Mouse (Mus musculus) adrenal gland, adult (tissue): ENCODE results near the gene Shank3.

Source experiments
- DNase-seq, 2 experiments: peaks; one replicate each; pipeline ENCODE4 v3.0.0; 2022 to 2023; ENCODE audit warnings: low spot score in 1 of 2; ENCODE audit not compliant: inconsistent age in 2 of 2

The Shank3 gene

DNA sequence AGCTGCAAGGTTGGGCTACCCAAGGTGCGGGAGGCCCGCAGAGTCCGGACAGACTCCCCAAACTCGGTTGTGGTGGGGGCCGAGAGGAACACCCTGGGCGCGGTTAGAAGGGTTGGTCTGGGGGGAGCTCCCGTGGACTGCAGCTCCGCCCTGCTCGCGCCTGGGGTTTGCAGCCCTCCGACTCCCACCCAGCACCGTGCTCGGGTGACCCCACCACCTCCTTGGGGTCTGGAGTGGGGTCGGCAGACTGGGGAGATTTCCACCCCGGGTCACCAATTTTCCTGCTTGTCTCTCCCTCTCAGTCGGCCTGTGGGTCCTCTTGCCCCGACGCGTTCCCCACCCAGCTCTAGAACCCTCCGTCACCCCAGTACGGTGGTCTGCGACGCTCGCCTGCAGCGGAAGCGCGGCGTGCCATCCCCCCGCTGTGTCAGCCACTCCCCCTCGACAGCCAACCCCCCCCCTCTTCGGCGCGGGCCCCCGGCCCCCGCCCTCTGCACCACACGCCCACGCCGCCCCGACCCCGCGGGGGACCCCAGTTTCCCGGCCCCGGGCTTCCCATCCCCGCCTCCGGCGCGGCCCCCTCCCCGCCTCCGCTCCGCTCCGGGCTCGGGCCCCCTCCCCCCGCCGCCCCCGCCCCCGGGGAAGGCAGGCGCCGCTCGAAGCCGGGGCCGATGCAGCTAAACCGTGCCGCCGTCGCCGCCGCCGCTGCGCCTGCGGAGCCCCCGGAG is at the start of gene Shank3:
Gene Shank3, plus strand, starts transcription at position 663 of the 728 bp plus-strand sequence.
- DNase-seq, result peak; percentile 29 to 43

DNA sequence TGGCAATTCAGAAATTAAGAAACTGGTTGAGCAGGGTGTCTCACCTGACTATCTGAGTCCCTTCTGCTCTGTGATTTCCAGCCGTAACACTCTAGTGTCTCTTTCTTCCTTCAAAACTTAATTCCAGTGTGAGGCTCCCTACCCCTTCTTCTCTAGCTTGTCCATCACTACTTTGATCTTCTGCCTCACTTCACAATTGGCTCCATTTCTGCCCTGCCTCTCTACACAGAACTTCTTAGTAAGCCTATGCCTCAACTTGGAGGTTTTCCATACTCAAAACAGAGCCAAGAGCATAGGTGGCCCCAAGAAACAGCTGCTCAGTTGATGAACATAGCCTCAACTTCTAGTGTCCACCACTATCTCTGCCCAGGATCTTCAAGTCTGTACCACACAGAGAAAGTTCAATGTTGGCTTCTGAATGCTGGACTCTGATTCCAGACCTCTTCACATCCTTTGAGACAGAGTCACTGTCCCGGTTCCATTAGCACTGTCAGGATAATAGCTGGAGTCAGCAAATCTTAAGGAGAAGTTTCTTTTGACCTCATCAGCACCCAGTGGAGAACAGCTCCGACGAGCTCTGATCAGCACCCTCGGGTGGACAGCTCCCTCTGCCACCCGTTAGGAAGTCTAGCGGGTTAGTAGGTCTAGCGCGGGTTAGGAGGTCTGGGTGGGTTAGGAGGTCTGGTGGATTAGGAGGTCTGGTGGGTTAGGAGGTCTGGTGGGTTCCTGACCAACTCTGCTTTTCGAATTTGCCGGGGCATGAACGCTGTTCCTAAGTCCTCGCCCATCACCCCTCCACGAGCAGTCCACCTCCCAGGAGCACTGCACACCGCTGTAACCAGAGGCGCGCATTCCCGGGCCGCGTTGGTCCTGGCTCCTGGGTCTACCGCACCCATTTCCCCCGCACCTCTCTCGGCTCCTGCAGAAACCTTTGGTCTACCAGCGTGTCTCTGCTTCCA is 46.2 kb upstream of the Shank3 start:
- peak; percentile 51 to 89 for DNase-seq

- peak in 1 of 2 experiments; percentile 40 for DNase-seq
Measured at GRCm38 (mm10) chr15:89453865-89454478, 45.5 kb upstream of the Shank3 start, which contains the start of gene Mapk8ip2. Gene Mapk8ip2 (plus strand): TSS chr15:89453913.

GRCm38 (mm10) chr15:89454857-89455256 is 44.6 kb upstream of the Shank3 start:
- DNase-seq, result no peak

GRCm38 (mm10) chr15:89455642-89456041 is 43.8 kb upstream of the Shank3 start:
- DNase-seq, result no peak

DNA sequence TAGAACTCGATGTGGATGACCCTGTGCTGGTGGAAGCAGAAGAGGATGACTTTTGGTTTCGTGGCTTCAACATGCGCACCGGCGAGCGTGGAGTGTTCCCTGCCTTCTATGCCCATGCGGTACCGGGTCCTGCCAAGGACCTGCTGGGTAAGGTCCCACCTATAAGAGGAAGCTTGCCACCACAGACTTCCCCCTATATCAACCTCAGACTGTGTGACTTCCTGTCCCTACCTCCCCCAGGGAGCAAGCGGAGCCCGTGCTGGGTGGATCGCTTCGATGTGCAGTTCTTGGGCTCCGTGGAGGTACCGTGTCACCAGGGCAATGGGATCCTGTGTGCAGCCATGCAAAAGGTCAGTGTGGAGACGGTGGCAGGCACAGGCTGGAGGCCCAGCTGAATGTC is 40.5 kb upstream of the Shank3 start:
- DNase-seq, result no peak

DNA sequence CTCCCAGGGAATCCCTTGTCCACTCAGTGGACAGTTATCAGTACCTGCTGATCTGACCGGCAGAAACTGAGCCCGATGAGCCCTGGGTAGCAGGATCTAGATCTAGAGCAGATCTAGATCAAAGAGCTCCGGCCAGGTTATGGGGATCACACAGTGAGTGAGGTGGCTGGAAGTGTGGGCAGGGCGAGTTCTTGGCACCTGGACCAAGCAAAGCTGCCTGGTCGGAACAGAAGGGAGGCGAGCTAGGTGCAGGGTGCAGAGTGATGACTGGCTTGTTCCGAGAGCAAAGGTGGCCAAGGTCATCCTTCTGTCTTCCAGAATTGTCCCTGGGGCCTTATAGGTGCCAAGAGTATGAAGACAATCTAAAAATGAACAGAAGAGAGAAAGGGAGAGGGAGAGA is 39.6 kb upstream of the Shank3 start:
- no peak for DNase-seq

GRCm38 (mm10) chr15:89460298-89460697 is 39.1 kb upstream of the Shank3 start:
- no peak for DNase-seq

GRCm38 (mm10) chr15:89461321-89461720 is 38.1 kb upstream of the Shank3 start:
- DNase-seq, result no peak

DNA sequence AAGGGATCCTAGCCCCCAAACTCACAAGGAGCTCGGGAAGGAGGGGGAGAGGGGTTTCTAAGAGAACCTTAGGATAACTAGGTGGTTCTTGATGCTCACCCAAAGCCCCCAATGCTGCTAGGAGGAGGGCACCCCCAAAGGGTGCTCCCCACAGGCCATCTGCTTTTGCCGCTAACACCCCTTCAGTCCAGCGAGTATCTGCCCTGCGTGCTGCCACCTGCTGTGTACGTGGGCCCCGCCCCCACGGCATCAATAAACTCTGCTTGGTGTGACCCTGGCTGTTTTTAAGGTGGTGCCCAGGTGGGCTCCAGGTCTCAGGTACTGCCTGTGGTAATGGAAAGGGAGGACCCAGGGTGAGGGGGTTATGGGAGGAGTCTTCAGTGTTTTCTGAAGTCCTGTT is 37.2 kb upstream of the Shank3 start:
- DNase-seq, result no peak

DNA sequence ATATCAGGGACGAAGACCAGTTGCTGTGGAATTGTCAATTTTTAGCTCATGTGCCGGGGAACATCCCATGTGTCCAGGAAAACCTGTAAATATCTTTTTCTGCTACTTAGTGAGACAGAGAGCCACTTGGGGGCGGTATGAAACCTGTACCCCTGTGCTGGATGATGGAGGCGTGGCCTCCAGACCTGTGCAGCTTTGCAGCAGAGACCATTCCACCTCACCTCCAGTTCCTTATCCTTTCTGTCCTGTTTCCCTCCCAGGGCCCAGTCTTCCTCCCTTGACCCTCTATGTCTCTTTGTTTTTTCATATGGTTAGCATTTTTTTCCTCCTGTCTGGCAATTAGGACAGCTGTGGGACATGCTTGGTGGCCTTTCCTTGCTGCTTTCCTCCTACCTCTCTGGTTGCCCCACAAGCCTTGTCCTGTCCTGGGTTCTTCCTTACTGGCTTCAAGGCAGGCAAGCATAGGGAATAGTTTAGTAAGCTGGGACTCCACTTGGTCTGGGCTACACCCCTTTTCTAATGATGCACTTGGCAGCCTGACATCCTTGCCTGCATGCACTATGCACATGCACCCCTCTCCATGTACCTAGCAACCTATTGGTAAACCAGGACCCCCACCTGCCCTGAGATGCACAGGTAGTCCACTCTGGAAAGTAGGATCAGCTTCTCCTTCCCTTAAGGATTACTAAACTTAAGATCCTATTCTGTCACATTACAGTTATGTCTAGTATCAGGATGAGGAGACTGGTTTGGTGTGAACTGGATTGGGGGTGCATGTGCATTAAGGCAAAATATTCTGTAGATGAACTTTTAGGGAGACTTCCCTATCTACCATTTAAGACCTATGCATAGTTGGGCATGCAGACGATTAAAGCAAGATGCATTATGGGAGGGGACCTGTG is 35.8 kb upstream of the Shank3 start:
- DNase-seq, result peak in 1 of 2 experiments; percentile 40

- no peak for DNase-seq
Measured at GRCm38 (mm10) chr15:89465052-89465451, 34.4 kb upstream of the Shank3 start.

- DNase-seq, result peak in 1 of 2 experiments; percentile 63
Measured at GRCm38 (mm10) chr15:89468577-89468976, 30.8 kb upstream of the Shank3 start.

DNA sequence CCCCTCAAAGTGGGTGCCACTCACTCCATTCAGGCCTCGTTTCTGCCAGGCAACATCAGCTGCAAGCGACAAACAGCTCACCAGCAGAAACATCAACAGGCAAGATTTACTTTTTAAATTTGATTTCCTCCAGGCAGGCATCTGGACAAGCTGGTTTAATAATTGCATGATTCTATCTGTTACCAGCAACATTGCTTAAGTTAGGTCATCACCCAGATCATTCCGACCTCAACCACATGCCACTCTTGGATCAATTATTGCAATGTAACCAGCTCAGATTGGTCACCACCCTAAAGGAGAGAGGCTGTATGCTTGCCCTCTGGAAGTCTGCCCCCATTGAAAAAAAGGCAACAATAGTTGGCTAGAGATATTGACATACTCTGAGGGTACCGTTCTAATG is 27.9 kb upstream of the Shank3 start:
- no peak for DNase-seq

GRCm38 (mm10) chr15:89473370-89473769 is 26.1 kb upstream of the Shank3 start:
- DNase-seq, result no peak

GRCm38 (mm10) chr15:89473921-89474320 is 25.5 kb upstream of the Shank3 start:
- DNase-seq, result no peak

DNA sequence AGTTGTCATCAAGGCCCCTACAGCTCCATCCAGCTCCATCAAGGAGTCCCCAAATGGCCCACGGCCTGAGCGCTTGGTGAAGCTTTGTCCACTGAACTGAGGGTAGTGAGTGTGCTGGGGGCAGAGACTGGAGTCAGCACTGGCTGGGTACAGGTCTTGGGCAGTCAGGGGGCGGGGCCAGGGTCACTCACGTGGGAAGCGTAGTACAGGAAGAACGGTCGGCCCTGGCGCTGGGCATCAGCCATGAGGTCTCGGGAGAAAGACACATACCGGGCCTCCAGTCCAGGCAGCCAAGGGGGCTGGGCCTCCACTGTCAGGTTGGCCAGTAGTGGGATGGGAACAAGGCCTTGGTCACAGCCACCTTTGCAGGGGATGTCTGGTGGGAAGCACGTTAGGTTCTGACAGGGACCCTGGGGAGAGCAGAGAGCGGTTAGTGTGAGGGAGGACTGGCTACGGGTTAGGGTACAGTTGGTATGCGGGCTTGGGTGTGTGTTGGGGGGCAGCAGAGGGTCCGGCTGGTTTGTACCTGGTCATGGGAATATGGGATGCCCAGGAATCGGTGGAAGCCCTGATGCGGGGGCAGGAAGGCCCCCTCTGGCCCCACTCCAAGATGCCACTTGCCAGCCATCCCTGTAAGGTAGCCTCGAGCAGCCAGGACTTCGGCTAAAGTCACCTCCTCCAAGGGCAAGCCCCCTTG is 24.7 kb upstream of the Shank3 start:
- peak; percentile 36 to 54 for DNase-seq

- no peak for DNase-seq
Measured at GRCm38 (mm10) chr15:89475293-89475600, 24.2 kb upstream of the Shank3 start.

DNA sequence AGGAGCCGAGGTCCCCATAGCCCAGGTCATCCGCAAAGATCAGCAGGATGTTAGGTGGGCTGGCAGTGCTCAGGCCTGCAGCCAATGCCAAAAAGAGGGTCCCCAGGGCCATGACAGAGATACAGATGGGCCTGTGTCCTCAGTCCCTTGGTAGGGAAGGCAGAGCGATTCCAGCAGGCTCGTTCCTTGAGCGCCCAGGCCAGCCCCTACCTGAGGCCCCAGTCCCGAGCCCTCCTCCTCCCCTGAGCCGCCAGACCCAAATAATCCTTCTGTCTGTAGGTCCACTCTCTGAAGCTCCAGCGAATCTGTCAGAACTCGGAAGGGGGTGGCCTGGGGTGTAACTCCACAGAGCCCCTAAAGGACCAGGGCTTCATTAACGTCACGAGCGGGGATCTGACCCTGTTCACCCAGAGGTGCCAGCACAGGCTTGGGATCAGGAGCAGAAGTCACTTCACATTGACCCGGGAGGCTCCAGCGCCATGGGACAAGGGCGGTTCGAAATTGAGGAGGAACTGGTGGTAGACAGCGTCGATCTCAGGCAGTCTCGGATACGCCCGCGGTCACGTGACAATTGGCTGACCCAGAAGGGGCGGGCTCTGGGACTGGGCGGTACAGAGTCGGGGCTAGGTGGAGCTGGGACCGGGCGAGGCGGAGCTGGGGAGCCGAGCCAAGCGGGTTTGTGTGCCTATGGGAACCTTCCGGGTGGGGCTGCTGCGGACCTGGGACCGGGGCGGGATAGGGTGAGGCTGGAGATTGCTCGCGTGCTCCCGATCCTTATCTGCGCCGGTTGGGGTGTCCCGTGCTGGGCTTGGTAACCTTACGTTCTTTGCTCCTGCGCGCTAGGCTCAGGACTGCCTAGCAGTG is 23.6 kb upstream of the Shank3 start:
- peak; percentile 96 to 98 for DNase-seq
